Mouse (Mus musculus): ENCODE results near the gene Foxn3.

Gene Foxn3

GRCm38 (mm10) chr12:99563219-99564059, at the start of gene Foxn3:
TSS of gene Foxn3 (minus strand) at chr12:99563582.
- DNase-seq = peak; percentile 70

- DNase-seq = no peak
These were observed 48.9 kb upstream of the Foxn3 start for GRCm38 (mm10) chr12:99612181-99612871.

- no peak for DNase-seq
These were observed 47.5 kb upstream of the Foxn3 start for GRCm38 (mm10) chr12:99610868-99611267.

GRCm38 (mm10) chr12:99610069-99610815, 46.9 kb upstream of the Foxn3 start:
- no peak for DNase-seq

- no peak for DNase-seq
These were observed 46.3 kb upstream of the Foxn3 start for GRCm38 (mm10) chr12:99609643-99610042.

GRCm38 (mm10) chr12:99608279-99608955, 45.0 kb upstream of the Foxn3 start:
- peak; percentile 71 for DNase-seq

- DNase-seq = no peak
These were observed 40.0 kb upstream of the Foxn3 start for GRCm38 (mm10) chr12:99603381-99603780.

- no peak for DNase-seq
These were observed 38.5 kb upstream of the Foxn3 start for GRCm38 (mm10) chr12:99601841-99602240.

GRCm38 (mm10) chr12:99601392-99601791, 38.0 kb upstream of the Foxn3 start:
- DNase-seq = no peak

- no peak for DNase-seq
These were observed 36.2 kb upstream of the Foxn3 start for GRCm38 (mm10) chr12:99599606-99600005.

GRCm38 (mm10) chr12:99596397-99596796, 33.0 kb upstream of the Foxn3 start:
- DNase-seq = no peak

- no peak for DNase-seq
These were observed 24.0 kb upstream of the Foxn3 start for GRCm38 (mm10) chr12:99587338-99587737.

GRCm38 (mm10) chr12:99579989-99580388, 16.6 kb upstream of the Foxn3 start:
- no peak for DNase-seq

GRCm38 (mm10) chr12:99576682-99577081, 13.3 kb upstream of the Foxn3 start:
- DNase-seq = no peak

GRCm38 (mm10) chr12:99574299-99574698, 10.9 kb upstream of the Foxn3 start:
- DNase-seq = no peak

GRCm38 (mm10) chr12:99573036-99573435, 9.7 kb upstream of the Foxn3 start:
- DNase-seq = no peak

GRCm38 (mm10) chr12:99571999-99572398, 8.6 kb upstream of the Foxn3 start:
- no peak for DNase-seq

- peak; percentile 40 for DNase-seq
These were observed 7.0 kb upstream of the Foxn3 start for GRCm38 (mm10) chr12:99570197-99570956.

- no peak for DNase-seq
These were observed 2.2 kb upstream of the Foxn3 start for GRCm38 (mm10) chr12:99565606-99566005.

- no peak for DNase-seq
These were observed 1.0 kb upstream of the Foxn3 start for GRCm38 (mm10) chr12:99564301-99564910.

GRCm38 (mm10) chr12:99562867-99563189, 554 bp downstream of the Foxn3 start:
- no peak for DNase-seq
